Mouse (Mus musculus) myocyte (in vitro differentiated cells): ENCODE measurements around the gene Aph1b. TPM values are rescaled to one million over a fixed set of nuclear protein-coding genes. Genes with fewer than 3 reads are reported as not detected.
A peak's percentile ranks its signal among the peaks of the same experiment; 100 is the strongest.

Experiments
- H3K27me3 ChIP-seq: one replicate; pipeline ENCODE4 v1.6.1; 2011; ENCODE audit not compliant: control insufficient read depth, insufficient read depth, insufficient read length
- H3K36me3 ChIP-seq: one replicate; pipeline ENCODE4 v1.6.1; 2011; ENCODE audit not compliant: control insufficient read depth, insufficient read depth
- H3K4me2 ChIP-seq: one replicate; pipeline ENCODE4 v1.6.1; 2011; ENCODE audit warnings: low read depth, control low read depth
- H3K4me3 ChIP-seq: one replicate; pipeline ENCODE4 v1.5.1; 2011; ENCODE audit warnings: mild to moderate bottlenecking, control low read depth, moderate library complexity
- H3K79me2 ChIP-seq: one replicate; pipeline ENCODE4 v1.6.1; 2011; ENCODE audit not compliant: control insufficient read depth, insufficient read depth
- H3ac ChIP-seq: one replicate; pipeline ENCODE4 v1.6.1; 2011; ENCODE audit not compliant: control insufficient read depth, insufficient read length
- CEBPB ChIP-seq: IDR thresholded peaks from 2 replicates; pipeline ENCODE4 v1.6.1; 2011; ENCODE audit warnings: mild to moderate bottlenecking, moderate library complexity; ENCODE audit not compliant: poor library complexity, insufficient read depth, severe bottlenecking
- E2F4 ChIP-seq: IDR thresholded peaks from one replicate; pipeline ENCODE4 v1.6.1; 2011; ENCODE audit warnings: mild to moderate bottlenecking, control low read depth, moderate library complexity; ENCODE audit not compliant: insufficient read depth
- MAX ChIP-seq: IDR thresholded peaks from one replicate; pipeline ENCODE4 v1.6.1; 2011; ENCODE audit warnings: low read depth, mild to moderate bottlenecking, control low read depth
- MYOD1 ChIP-seq, 3 experiments: IDR thresholded peaks; one replicate each; pipeline ENCODE4 v1.6.1; 2011; ENCODE audit warnings: control low read depth in 2 of 3, low read depth in 2 of 3, mild to moderate bottlenecking in 2 of 3, moderate library complexity in 1 of 3; ENCODE audit not compliant: insufficient read length in 2 of 3, control insufficient read depth in 1 of 3
- MYOG ChIP-seq, 3 experiments: IDR thresholded peaks; one replicate each; pipeline ENCODE4 v1.6.1; 2011; ENCODE audit warnings: control low read depth in 2 of 3, low read depth in 2 of 3, mild to moderate bottlenecking in 2 of 3; ENCODE audit not compliant: insufficient read length in 2 of 3, control insufficient read depth in 1 of 3, insufficient read depth in 1 of 3
- POLR2A ChIP-seq: IDR thresholded peaks from one replicate; pipeline ENCODE4 v1.6.1; 2011; ENCODE audit warnings: low read depth, mild to moderate bottlenecking, control low read depth, moderate library complexity; ENCODE audit not compliant: insufficient read length
- POLR2AphosphoS2 ChIP-seq: IDR thresholded peaks from one replicate; pipeline ENCODE4 v1.6.1; 2011; ENCODE audit warnings: low read depth, control low read depth; ENCODE audit not compliant: insufficient read length
- REST ChIP-seq: IDR thresholded peaks from one replicate; pipeline ENCODE4 v1.6.1; 2011; ENCODE audit warnings: mild to moderate bottlenecking, control low read depth, moderate library complexity; ENCODE audit not compliant: insufficient read depth, insufficient read length
- SRF ChIP-seq: IDR thresholded peaks from one replicate; pipeline ENCODE4 v1.6.1; 2011; ENCODE audit warnings: low read depth; ENCODE audit not compliant: control insufficient read depth, insufficient read length
- TCF12 ChIP-seq: IDR thresholded peaks from one replicate; pipeline ENCODE4 v1.6.1; 2011; ENCODE audit warnings: mild to moderate bottlenecking, control low read depth; ENCODE audit not compliant: poor library complexity, insufficient read depth, severe bottlenecking
- TCF3 ChIP-seq: IDR thresholded peaks from one replicate; pipeline ENCODE4 v1.6.1; 2011; ENCODE audit warnings: low read depth, control low read depth; ENCODE audit not compliant: insufficient read length
- USF1 ChIP-seq: IDR thresholded peaks from one replicate; pipeline ENCODE4 v1.6.1; 2011; ENCODE audit warnings: low read depth, mild to moderate bottlenecking, control low read depth, moderate library complexity
- polyA plus RNA-seq: library from polyadenylated mRNA; unstranded; fragments of >200 nt; fragmentation: generic; extraction: Trizol; gene quantifications from one replicate; pipeline ENCODE4 v1.2.1, GENCODE M21; 2012; ENCODE audit warnings: missing spikeins

Gene Aph1b
- polyA plus RNA-seq = 2.5 TPM

- Histone ChIP-seq H3K27me3 (no peaks in the 10 kb centered on the region), H3K4me3 (peak within 1 kb of the TSS; percentile 46), H3K36me3 (no peaks in the 10 kb centered on the region), H3K79me2 (no peaks in the 10 kb centered on the region), H3ac (peak within 1 kb of the TSS; percentile 4), H3K4me2 (peak within 1 kb of the TSS; percentile 98)
- TF ChIP-seq SRF = no peak
- TF ChIP-seq POLR2AphosphoS2 = no peak
- no peak for TF ChIP-seq TCF12
- no peak for TF ChIP-seq MYOD1 (IDR thresholded peaks at IDR 0.05; ENCODE audit: control insufficient read depth in 1 of 3, insufficient read length in 2 of 3, low read depth in 2 of 3)
- TF ChIP-seq POLR2A = peak; percentile 47
- TF ChIP-seq CEBPB = no peak
Measured at GRCm38 (mm10) chr9:66795464-66796324, at the start of gene Aph1b. Aph1b (minus strand) TSS chr9:66795490.

GRCm38 (mm10) chr9:66835097-66835480 lies 39.8 kb upstream of the Aph1b start:
- Histone ChIP-seq H3K4me3 (peak overlapping the region; percentile 47), H3K27me3 (no peaks in the 10 kb centered on the region), H3K4me2 (peak overlapping the region; percentile 86), H3K36me3 (no peaks in the 10 kb centered on the region), H3K79me2 (no peaks in the 10 kb centered on the region), H3ac (peak overlapping the region; percentile 17)
- TF ChIP-seq CEBPB (no peak), USF1 (no peak), TCF12 (no peak), TCF3 (no peak), MYOG (IDR thresholded peaks at IDR 0.05; ENCODE audit: control insufficient read depth in 1 of 3, insufficient read depth in 1 of 3, insufficient read length in 2 of 3, low read depth in 2 of 3) (no peak), REST (no peak), SRF (no peak)

GRCm38 (mm10) chr9:66834318-66835096 lies 39.2 kb upstream of the Aph1b start, which contains the start of gene Aph1c:
Aph1c (minus strand) TSS chr9:66834726.
- Histone ChIP-seq H3K79me2 (no peaks in the 10 kb centered on the region), H3K4me2 (peak within 1 kb of the TSS; percentile 86), H3K4me3 (peak within 1 kb of the TSS; percentile 47), H3ac (peak within 1 kb of the TSS; percentile 17), H3K27me3 (no peaks in the 10 kb centered on the region), H3K36me3 (no peaks in the 10 kb centered on the region)
- TF ChIP-seq MYOD1 (IDR thresholded peaks at IDR 0.05; ENCODE audit: control insufficient read depth in 1 of 3, insufficient read length in 2 of 3, low read depth in 2 of 3) (peak in 1 of 3 experiments; percentile 6), MAX (no peak), POLR2A (peak; percentile 54), POLR2AphosphoS2 (no peak), USF1 (no peak), MYOG (IDR thresholded peaks at IDR 0.05; ENCODE audit: control insufficient read depth in 1 of 3, insufficient read depth in 1 of 3, insufficient read length in 2 of 3, low read depth in 2 of 3) (no peak), CEBPB (no peak), REST (no peak), E2F4 (peak; percentile 51)

GRCm38 (mm10) chr9:66833851-66834250 lies 38.6 kb upstream of the Aph1b start:
- no peaks in the 10 kb centered on the region for H3K79me2 ChIP-seq
- no peaks in the 10 kb centered on the region for H3K36me3 ChIP-seq
- no peaks in the 10 kb centered on the region for H3K27me3 ChIP-seq
- peak overlapping the region; percentile 86 for H3K4me2 ChIP-seq
- no peak overlapping the region for H3ac ChIP-seq
- peak overlapping the region; percentile 47 for H3K4me3 ChIP-seq
- TF ChIP-seq POLR2A (no peak), POLR2AphosphoS2 (no peak), E2F4 (no peak), TCF12 (no peak), USF1 (no peak), MYOG (IDR thresholded peaks at IDR 0.05; ENCODE audit: control insufficient read depth in 1 of 3, insufficient read depth in 1 of 3, insufficient read length in 2 of 3, low read depth in 2 of 3) (no peak), SRF (no peak), MYOD1 (IDR thresholded peaks at IDR 0.05; ENCODE audit: control insufficient read depth in 1 of 3, insufficient read length in 2 of 3, low read depth in 2 of 3) (no peak), REST (no peak), MAX (no peak), CEBPB (no peak), TCF3 (no peak)
